Mouse (Mus musculus): ENCODE data around the gene Ptprcap.

DNA sequence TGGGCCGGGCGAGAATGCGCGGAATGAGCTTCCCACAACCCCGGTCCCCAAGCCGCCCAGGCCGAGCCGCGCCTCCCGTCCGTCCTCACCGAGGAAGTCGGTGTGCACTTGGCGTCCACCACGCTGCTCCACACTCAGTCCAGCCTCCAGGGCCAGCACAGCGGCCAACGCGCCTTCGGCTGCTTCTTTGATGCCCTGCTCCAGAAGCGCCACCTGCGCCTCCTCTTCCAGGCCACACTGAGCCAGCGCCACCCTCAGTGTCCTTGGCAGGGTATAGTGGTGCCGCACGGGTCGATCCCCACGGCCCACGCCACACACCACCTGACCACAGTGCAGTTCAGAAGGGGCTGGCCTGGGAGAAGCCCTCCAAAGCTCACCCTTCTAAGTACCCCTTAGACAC is 16.4 kb downstream of the Ptprcap start:
- TF ChIP-seq GATA1 (IDR thresholded peaks at IDR 0.05; ENCODE audit: low read length) (no peak), TAL1 (IDR thresholded peaks at IDR 0.05; ENCODE audit: low read length) (no peak)

Data from erythroblast, embryonic 14.5 days (primary cell).